Comparison of ENCODE assay signal across 8 mouse cellular contexts in genomic region chr9:89066378-89067142, GRCm38 (mm10). TPM values are rescaled to one million over a fixed set of nuclear protein-coding genes. Genes with fewer than 3 reads are reported as not detected.
DNase-seq lines count a peak whose midpoint lies in the region; ATAC-seq and TF ChIP-seq lines count a peak whose summit lies in the region.
"Not testable (repeated sequence)": the region's sequence is repeated elsewhere in the genome, so short reads cannot be mapped to it uniquely, and the experiment has no call there.

No protein-coding gene starts in this region.

- not testable (repeated sequence) for H3K9ac ChIP-seq in embryonic facial prominence, embryonic 14.5 days (ENCODE audit: low read depth, low read length); heart, adult 2 months (ENCODE audit: low read depth, low read length)

- not testable (repeated sequence) for H3K4me1 ChIP-seq in embryonic facial prominence, embryonic 14.5 days (ENCODE audit: control insufficient read depth, insufficient read depth, low read length); heart, adult 2 months (ENCODE audit: control insufficient read depth, insufficient read depth, low read length)

- intact Hi-C loops in heart, adult 2 months (cut with DNase I); left cerebral cortex, postnatal 14 days (cut with DNase I): not testable (repeated sequence)

- H3K27me3 ChIP-seq in embryonic facial prominence, embryonic 14.5 days (replicated peaks; ENCODE audit: control insufficient read depth, insufficient read depth, low read length); heart, adult 2 months (ENCODE audit: control insufficient read depth, insufficient read depth, low read length): not testable (repeated sequence)

- ATAC-seq in embryonic facial prominence, embryonic 14.5 days (ENCODE audit: low read depth) = peak; percentile 100
- ATAC-seq in megakaryocyte, adult 5-6 weeks (ENCODE audit: poor library complexity, severe bottlenecking) = peak; percentile 100

- not testable (repeated sequence) for H3K9me3 ChIP-seq in embryonic facial prominence, embryonic 14.5 days (ENCODE audit: control insufficient read depth, low read length)

- WGBS in embryonic facial prominence, embryonic 14.5 days = 72% methylated on average over 26 of the region's 44 CpGs
- WGBS in heart, adult 2 months = 68% methylated on average over 40 of the region's 44 CpGs

- not testable (repeated sequence) for H3K4me3 ChIP-seq in embryonic facial prominence, embryonic 14.5 days (ENCODE audit: low read depth, low read length)
- peak overlapping the region; percentile 55 for H3K4me3 ChIP-seq in heart, adult 2 months

- not testable (repeated sequence) for TF ChIP-seq POLR2A in heart, adult 2 months (IDR thresholded peaks at IDR 0.05; ENCODE audit: insufficient read depth, low read depth, low read length)

- DNase-seq in adrenal gland, postnatal 14 days = peak; percentile 87
- DNase-seq in embryonic facial prominence, embryonic 14.5 days (ENCODE audit: low spot score) = peak; percentile 32
- peak; percentile 80 to 81 for DNase-seq in heart, adult 2 months
- DNase-seq in kidney, adult 11 months = peak; percentile 81
- DNase-seq in left cerebral cortex, postnatal 14 days (ENCODE audit: low spot score in 2 of 2) = peak; percentile 76 to 83
- peak; percentile 73 for DNase-seq in right cerebral cortex, adult 18-20 months
- DNase-seq in urinary bladder, postnatal 10 days (ENCODE audit: low spot score) = peak; percentile 22

- 0 out of 2 replicates have a peak overlapping the region, but pooled peaks have one; percentile 28 for H3K4me2 ChIP-seq in embryonic facial prominence, embryonic 14.5 days (ENCODE audit: low read depth, low read length)

- H3K36me3 ChIP-seq in embryonic facial prominence, embryonic 14.5 days (ENCODE audit: control insufficient read depth, insufficient read depth, low read length); heart, adult 2 months (ENCODE audit: control insufficient read depth, insufficient read depth, low read length): not testable (repeated sequence)

- H3K27ac ChIP-seq in embryonic facial prominence, embryonic 14.5 days (replicated peaks; ENCODE audit: low read depth, low read length) = not testable (repeated sequence)
- peak overlapping the region; percentile 86 for H3K27ac ChIP-seq in heart, adult 2 months

- H3K79me2 ChIP-seq in heart, adult 2 months (replicated peaks; ENCODE audit: control insufficient read depth, insufficient read depth, low read length) = not testable (repeated sequence)

- not testable (repeated sequence) for TF ChIP-seq CTCF in heart, adult 2 months (IDR thresholded peaks at IDR 0.05)

- not testable (repeated sequence) for TF ChIP-seq EP300 in heart, adult 2 months (IDR thresholded peaks at IDR 0.05; ENCODE audit: insufficient read depth, low read depth, low read length)

RNA-seq across cellular contexts. Expression of gene Trim43b, which starts 26.1 kb away (rescaled TPM):
- 0.67 and 0.79 TPM in 2 replicates for total RNA-seq in adrenal gland, postnatal 14 days (2021)
- not detected in 2 replicates for polyA plus RNA-seq in embryonic facial prominence, embryonic 14.5 days (2014; fragmentation: Nextera tagmentation; extraction: Ambion mirVana)
- under 1 TPM; 0.16 to 0.18 TPM for total RNA-seq in heart, adult 2 months (2021)
- not detected in 2 replicates for polyA plus RNA-seq in heart, adult 2 months (2012; rRNA removed)
- total RNA-seq in left cerebral cortex, postnatal 14 days (2021) = under 1 TPM; 0.22 to 0.30 TPM
- total RNA-seq in megakaryocyte, adult 5-6 weeks (2015) = not detected in 2 replicates
- not detected in 2 replicates for total RNA-seq in megakaryocyte, adult 5-6 weeks (2017)

Comparison
In these comparisons a context has a peak if more than half of its experiments do, and no peak if none do; other contexts are left out.
1. DNase-seq: peak in every context shown above with its lines; median percentile 87 in adrenal gland, postnatal 14 days; 81 in kidney, adult 11 months; 80 in heart, adult 2 months; 80 in left cerebral cortex, postnatal 14 days; 73 in right cerebral cortex, adult 18-20 months; 32 in embryonic facial prominence, embryonic 14.5 days; 22 in urinary bladder, postnatal 10 days.